ENCODE assay signal across 8 mouse cellular contexts in genomic region chr11:101248258-101248994, GRCm38 (mm10). TPM values are rescaled to one million over a fixed set of nuclear protein-coding genes. Genes with fewer than 3 reads are reported as not detected.
DNase-seq lines count a peak whose midpoint lies in the region; ATAC-seq and TF ChIP-seq lines count a peak whose summit lies in the region.

No protein-coding gene starts in this region.

- TF ChIP-seq POLR2A in limb, embryonic 14.5 days (IDR thresholded peaks at IDR 0.05; ENCODE audit: borderline replicate concordance, extremely low read depth, insufficient read depth, insufficient read length), result no peak

- H3K4me2 ChIP-seq in limb, embryonic 14.5 days (replicated peaks; ENCODE audit: low read depth, low read length, severe bottlenecking), result no peak overlapping the region
- peak overlapping the region; percentile 92; the same call in 1 of the 2 replicates for H3K4me2 ChIP-seq in neural tube, embryonic 15.5 days

- H3K4me3 ChIP-seq in limb, embryonic 14.5 days (replicated peaks; ENCODE audit: low read length), result no peak overlapping the region
- H3K4me3 ChIP-seq in neural tube, embryonic 15.5 days (replicated peaks), result 0 out of 2 replicates have a peak overlapping the region, but pooled peaks have one; percentile 54

- no peaks in the 10 kb centered on the region for H3K27me3 ChIP-seq in limb, embryonic 14.5 days (ENCODE audit: control insufficient read depth, insufficient read depth, low read length)
- peaks cover 41% of the 10 kb centered on the region for H3K27me3 ChIP-seq in neural tube, embryonic 15.5 days (replicated peaks)

- no peak overlapping the region for H3K27ac ChIP-seq in limb, embryonic 14.5 days (replicated peaks; ENCODE audit: low read depth, low read length)
- H3K27ac ChIP-seq in neural tube, embryonic 15.5 days (replicated peaks), result no peak overlapping the region

- H3K36me3 ChIP-seq in limb, embryonic 14.5 days (ENCODE audit: control insufficient read depth, insufficient read depth, low read length), result no peaks in the 10 kb centered on the region
- no peaks in the 10 kb centered on the region for H3K36me3 ChIP-seq in neural tube, embryonic 15.5 days

- H3K9ac ChIP-seq in limb, embryonic 14.5 days (ENCODE audit: low read depth, low read length, severe bottlenecking), result no peak overlapping the region
- H3K9ac ChIP-seq in neural tube, embryonic 15.5 days (replicated peaks), result no peak overlapping the region

- no peak for ATAC-seq in limb, embryonic 14.5 days (ENCODE audit: low FRiP score, low read depth)
- ATAC-seq in neural tube, embryonic 15.5 days (ENCODE audit: low FRiP score), result no peak

- WGBS in limb, embryonic 14.5 days, result 32% methylated on average over 14 of the region's 14 CpGs
- 37% methylated on average over 14 of the region's 14 CpGs for WGBS in neural tube, embryonic 15.5 days

- peaks cover 19% of the 10 kb centered on the region for H3K4me1 ChIP-seq in limb, embryonic 14.5 days (ENCODE audit: control insufficient read depth, insufficient read depth, low read length)
- peaks cover 26% of the 10 kb centered on the region for H3K4me1 ChIP-seq in neural tube, embryonic 15.5 days

- H3K9me3 ChIP-seq in limb, embryonic 14.5 days (ENCODE audit: control insufficient read depth, low read length), result no peaks in the 10 kb centered on the region
- no peaks in the 10 kb centered on the region for H3K9me3 ChIP-seq in neural tube, embryonic 15.5 days (replicated peaks)

- DNase-seq in urinary bladder, postnatal 25 days (ENCODE audit: low spot score), result peak; percentile 48
- no peak for DNase-seq in urinary bladder, adult 18-20 months (ENCODE audit: low spot score in 2 of 2)
- peak; percentile 52 for DNase-seq in cerebellum, adult 9-11 months
- DNase-seq in heart, adult 8-10 months (ENCODE audit: low spot score), result peak; percentile 82
- DNase-seq in kidney, adult 8-10 months, result peak; percentile 61 to 79
- peak; percentile 73 for DNase-seq in limb, embryonic 14.5 days (ENCODE audit: low spot score)
- no peak for DNase-seq in frontal cortex, postnatal 14 days (ENCODE audit: low spot score in 2 of 2)

RNA-seq across cellular contexts. Expression of gene Ramp2, which starts 2.6 kb away (rescaled TPM):
- total RNA-seq in heart, adult 8-10 months (2022), result 10 to 100 TPM; 60.8 to 93.6 (median 83.9) TPM
- polyA plus RNA-seq in limb, embryonic 14.5 days (2012; rRNA removed), result 89.4 and 108 TPM in 2 replicates
- 98.9 and 104 TPM in 2 replicates for polyA plus RNA-seq in limb, embryonic 14.5 days (2014; fragmentation: Nextera tagmentation; extraction: Ambion mirVana)
- 105 and 107 TPM in 2 replicates for polyA plus RNA-seq in neural tube, embryonic 15.5 days (2015; fragmentation: Nextera tagmentation; extraction: Ambion mirVana)

RNA-seq across cellular contexts. Expression of gene Vps25, which starts 5.1 kb away (rescaled TPM):
- 100 to 1,000 TPM in 3 of 4 experiments, 10 to 100 TPM in 1; 88.4 to 109 (median 104) TPM for total RNA-seq in heart, adult 8-10 months (2022)
- 70.3 and 71.7 TPM in 2 replicates for polyA plus RNA-seq in limb, embryonic 14.5 days (2012; rRNA removed)
- polyA plus RNA-seq in limb, embryonic 14.5 days (2014; fragmentation: Nextera tagmentation; extraction: Ambion mirVana), result 120 and 124 TPM in 2 replicates
- 123 and 128 TPM in 2 replicates for polyA plus RNA-seq in neural tube, embryonic 15.5 days (2015; fragmentation: Nextera tagmentation; extraction: Ambion mirVana)

RNA-seq across cellular contexts. Expression of gene Wnk4, which starts 11.9 kb away (rescaled TPM):
- 10 to 100 TPM in 3 of 4 experiments, 1 to 10 TPM in 1; 7.6 to 16.6 (median 14.2) TPM for total RNA-seq in heart, adult 8-10 months (2022)
- polyA plus RNA-seq in limb, embryonic 14.5 days (2012; rRNA removed), result 14.9 and 18.4 TPM in 2 replicates
- polyA plus RNA-seq in limb, embryonic 14.5 days (2014; fragmentation: Nextera tagmentation; extraction: Ambion mirVana), result 9.9 and 10.7 TPM in 2 replicates
- polyA plus RNA-seq in neural tube, embryonic 15.5 days (2015; fragmentation: Nextera tagmentation; extraction: Ambion mirVana), result 5.1 and 7.0 TPM in 2 replicates

RNA-seq across cellular contexts. Expression of gene Ezh1, which starts 22.2 kb away (rescaled TPM):
- 10 to 100 TPM; 28.6 to 37.3 (median 31.7) TPM for total RNA-seq in heart, adult 8-10 months (2022)
- 28.3 and 28.4 TPM in 2 replicates for polyA plus RNA-seq in limb, embryonic 14.5 days (2012; rRNA removed)
- 14.4 and 17.0 TPM in 2 replicates for polyA plus RNA-seq in limb, embryonic 14.5 days (2014; fragmentation: Nextera tagmentation; extraction: Ambion mirVana)
- 25.4 and 26.1 TPM in 2 replicates for polyA plus RNA-seq in neural tube, embryonic 15.5 days (2015; fragmentation: Nextera tagmentation; extraction: Ambion mirVana)

RNA-seq across cellular contexts. Expression of gene Cntd1, which starts 30.4 kb away (rescaled TPM):
- total RNA-seq in heart, adult 8-10 months (2022), result under 1 TPM in 3 of 4 experiments, not detected in 1; 0.14 to 0.29 (median 0.22) TPM
- polyA plus RNA-seq in limb, embryonic 14.5 days (2012; rRNA removed), result 1.1 and 1.6 TPM in 2 replicates
- 0.61 and 0.93 TPM in 2 replicates for polyA plus RNA-seq in limb, embryonic 14.5 days (2014; fragmentation: Nextera tagmentation; extraction: Ambion mirVana)
- 0.77 and 0.80 TPM in 2 replicates for polyA plus RNA-seq in neural tube, embryonic 15.5 days (2015; fragmentation: Nextera tagmentation; extraction: Ambion mirVana)

Comparison
In these comparisons a context has a peak if more than half of its experiments do, and no peak if none do; other contexts are left out.
1. DNase-seq: peak in urinary bladder, postnatal 25 days (single experiment), cerebellum, adult 9-11 months (single experiment), heart, adult 8-10 months (single experiment), kidney, adult 8-10 months (2 of 2) and limb, embryonic 14.5 days (single experiment); none in urinary bladder, adult 18-20 months (0 of 2) and frontal cortex, postnatal 14 days (0 of 2).